ENCODE assay signal across 8 mouse cellular contexts in genomic region chr16:55819186-55819861, GRCm38 (mm10). TPM values are rescaled to one million over a fixed set of nuclear protein-coding genes. Genes with fewer than 3 reads are reported as not detected.
DNase-seq lines count a peak whose midpoint lies in the region; ATAC-seq and TF ChIP-seq lines count a peak whose summit lies in the region.

No protein-coding gene starts in this region.

- H3K4me2 ChIP-seq in hindbrain, embryonic 16.5 days (ENCODE audit: low read length): peak overlapping the region; percentile 42
- peak overlapping the region; percentile 89 for H3K4me2 ChIP-seq in liver, embryonic 15.5 days

- intact Hi-C loops in gastrocnemius, adult 2 months (cut with DNase I): no loop called here

- no peak for ATAC-seq in hindbrain, embryonic 16.5 days
- no peak for ATAC-seq in liver, embryonic 15.5 days (ENCODE audit: insufficient read depth)

- H3K9me3 ChIP-seq in hindbrain, embryonic 16.5 days (ENCODE audit: control insufficient read depth, low read length): no peaks in the 10 kb centered on the region
- no peaks in the 10 kb centered on the region for H3K9me3 ChIP-seq in liver, embryonic 15.5 days (replicated peaks)

- H3K27ac ChIP-seq in gastrocnemius, adult 2 months: peak overlapping the region; percentile 97
- H3K27ac ChIP-seq in embryonic fibroblast, embryonic 13.5 days (ENCODE audit: insufficient read depth, low read length): peak overlapping the region; percentile 80
- no peak overlapping the region for H3K27ac ChIP-seq in hindbrain, embryonic 16.5 days (ENCODE audit: low read depth, low read length)
- no peak overlapping the region for H3K27ac ChIP-seq in liver, embryonic 15.5 days (replicated peaks)

- no peak overlapping the region for H3K9ac ChIP-seq in hindbrain, embryonic 16.5 days (ENCODE audit: low read depth, low read length)
- H3K9ac ChIP-seq in liver, embryonic 15.5 days: no peak overlapping the region

- peaks cover 14% of the 10 kb centered on the region for H3K4me1 ChIP-seq in embryonic fibroblast, embryonic 13.5 days (ENCODE audit: control insufficient read depth, insufficient read depth, low read length)
- peaks cover 8% of the 10 kb centered on the region for H3K4me1 ChIP-seq in hindbrain, embryonic 16.5 days (ENCODE audit: control insufficient read depth, insufficient read depth, low read depth, low read length)
- H3K4me1 ChIP-seq in liver, embryonic 15.5 days (replicated peaks): peaks cover 17% of the 10 kb centered on the region

- WGBS in hindbrain, embryonic 16.5 days: 51% methylated on average over 15 of the region's 15 CpGs
- 64% methylated on average over 15 of the region's 15 CpGs for WGBS in liver, embryonic 15.5 days (ENCODE audit: insufficient replicate concordance)

- H3K27me3 ChIP-seq in hindbrain, embryonic 16.5 days (replicated peaks; ENCODE audit: control insufficient read depth, insufficient read depth, low read length): no peaks in the 10 kb centered on the region
- H3K27me3 ChIP-seq in liver, embryonic 15.5 days: peaks cover 29% of the 10 kb centered on the region

- peak; percentile 65 for DNase-seq in gastrocnemius, adult 2 months
- DNase-seq in gastrocnemius, postnatal 25 days: no peak
- DNase-seq in MN1 (ENCODE audit: low spot score): peak; percentile 45
- peak; percentile 81 for DNase-seq in testis, postnatal 10 days (ENCODE audit: low spot score)
- DNase-seq in layer of hippocampus, adult 9-10 months (ENCODE audit: low spot score): no peak

- TF ChIP-seq CTCF in gastrocnemius, adult 2 months (IDR thresholded peaks at IDR 0.05): no peak
- no peak for TF ChIP-seq CTCF in embryonic fibroblast, embryonic 13.5 days (IDR thresholded peaks at IDR 0.05; ENCODE audit: borderline replicate concordance, insufficient read depth, low read length)

- peaks cover 28% of the 10 kb centered on the region for H3K36me3 ChIP-seq in hindbrain, embryonic 16.5 days (ENCODE audit: control insufficient read depth, insufficient read depth, low read length)
- H3K36me3 ChIP-seq in liver, embryonic 15.5 days (replicated peaks): peaks cover 35% of the 10 kb centered on the region

- peak overlapping the region; percentile 80 for H3K4me3 ChIP-seq in gastrocnemius, adult 2 months
- H3K4me3 ChIP-seq in embryonic fibroblast, embryonic 13.5 days (ENCODE audit: insufficient read depth, low read length): peak overlapping the region; percentile 99
- 0 out of 2 replicates have a peak overlapping the region, but pooled peaks have one; percentile 8 for H3K4me3 ChIP-seq in hindbrain, embryonic 16.5 days (ENCODE audit: low read length)
- H3K4me3 ChIP-seq in liver, embryonic 15.5 days (replicated peaks): peak overlapping the region; percentile 73

- TF ChIP-seq POLR2A in embryonic fibroblast, embryonic 13.5 days (IDR thresholded peaks at IDR 0.05; ENCODE audit: low read depth, low read length): no peak

RNA-seq across cellular contexts. Expression of gene Nfkbiz, which starts 19.4 kb away (rescaled TPM):
- 1 to 10 TPM; 1.1 TPM for total RNA-seq in gastrocnemius, adult 2 months (2021)
- 1 to 10 TPM; 1.2 to 1.3 TPM for total RNA-seq in gastrocnemius, postnatal 25 days (2021)
- 13.7 and 23.2 TPM in 2 replicates for polyA plus RNA-seq in embryonic fibroblast, embryonic 13.5 days (2011; ENCODE audit: insufficient read length, low read depth, missing spikeins)
- 1.6 and 1.8 TPM in 2 replicates for polyA plus RNA-seq in hindbrain, embryonic 16.5 days (2015; fragmentation: Nextera tagmentation; extraction: Ambion mirVana)
- 1.8 and 2.1 TPM in 2 replicates for polyA plus RNA-seq in liver, embryonic 15.5 days (2015; fragmentation: Nextera tagmentation; extraction: Ambion mirVana)

Comparison
In these comparisons a context has a peak if more than half of its experiments do, and no peak if none do; other contexts are left out.
1. DNase-seq: peak in gastrocnemius, adult 2 months (single experiment), MN1 (single experiment) and testis, postnatal 10 days (single experiment); none in gastrocnemius, postnatal 25 days (single experiment) and layer of hippocampus, adult 9-10 months (single experiment).
2. H3K27ac ChIP-seq: peak in gastrocnemius, adult 2 months (single experiment) and embryonic fibroblast, embryonic 13.5 days (single experiment); none in hindbrain, embryonic 16.5 days (single experiment) and liver, embryonic 15.5 days (single experiment).
3. H3K4me3 ChIP-seq: peak in every context shown above with its lines; median percentile 99 in embryonic fibroblast, embryonic 13.5 days; 80 in gastrocnemius, adult 2 months; 73 in liver, embryonic 15.5 days; 8 in hindbrain, embryonic 16.5 days.